Comparison of ENCODE assay signal across 16 mouse cellular contexts in the genomic region with DNA sequence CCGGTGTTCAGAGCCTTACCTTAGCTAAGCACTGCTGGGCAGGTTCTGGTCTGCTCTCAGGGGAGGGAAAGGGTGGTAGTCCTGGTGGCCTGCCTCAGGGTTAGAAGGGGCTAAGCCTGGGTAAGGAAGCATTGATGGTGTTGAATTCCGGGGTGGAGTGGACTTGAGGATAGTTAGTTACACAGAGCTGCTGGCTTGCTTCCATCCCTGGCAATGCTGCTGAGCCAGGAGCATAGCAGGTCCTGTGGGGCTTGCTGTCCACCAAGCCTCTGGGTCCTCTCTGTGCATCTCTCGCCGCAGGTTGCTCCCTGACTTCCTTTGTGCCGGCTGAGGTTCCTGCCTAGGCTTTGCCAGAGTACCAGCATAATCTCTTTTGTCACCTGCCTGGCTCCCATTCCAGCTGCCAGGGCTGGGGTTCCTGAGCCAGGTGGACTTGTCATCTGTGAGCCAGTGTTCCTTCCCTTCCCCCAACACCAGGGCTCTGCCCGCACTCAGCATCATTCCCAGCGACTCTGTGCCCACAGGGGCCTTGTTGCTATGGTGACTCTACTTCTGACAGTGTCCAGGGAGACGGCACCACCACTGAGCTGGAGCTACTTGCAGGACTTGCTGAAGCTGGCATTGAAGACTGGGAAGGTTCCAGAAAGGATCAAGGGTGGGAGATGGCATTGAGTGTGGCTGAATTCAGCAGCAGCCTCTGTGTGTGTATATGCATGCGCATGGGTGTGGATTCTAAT.
DNase-seq lines count a peak whose midpoint lies in the region; ATAC-seq lines count a peak whose summit lies in the region.
"Had no signal": no experiment of that assay in that cellular context is flagged by ENCODE, and none has a peak within 500 bp of the region (broad histone marks: within the 10 kb centered on the region; RNA-seq: fewer than 3 reads in every experiment).

No protein-coding gene starts in this region.

- no peak overlapping the region for H3K9ac ChIP-seq in forebrain, embryonic 11.5 days (ENCODE audit: low read length)
- no peak overlapping the region for H3K9ac ChIP-seq in midbrain, embryonic 11.5 days (ENCODE audit: low read length)
- H3K9ac ChIP-seq in hindbrain, embryonic 15.5 days: no peak overlapping the region
- H3K9ac ChIP-seq: embryonic facial prominence, embryonic 15.5 days; heart, embryonic 12.5 days; liver, embryonic 13.5 days; stomach, embryonic 15.5 days had no signal

- no peaks in the 10 kb centered on the region for H3K9me3 ChIP-seq in forebrain, embryonic 10.5 days
- H3K9me3 ChIP-seq in forebrain, embryonic 11.5 days (ENCODE audit: control insufficient read depth, low read length): no peaks in the 10 kb centered on the region
- H3K9me3 ChIP-seq in midbrain, embryonic 10.5 days (replicated peaks): no peaks in the 10 kb centered on the region
- no peaks in the 10 kb centered on the region for H3K9me3 ChIP-seq in midbrain, embryonic 11.5 days (ENCODE audit: control insufficient read depth, low read length)
- no peaks in the 10 kb centered on the region for H3K9me3 ChIP-seq in hindbrain, embryonic 15.5 days
- H3K9me3 ChIP-seq: embryonic facial prominence, embryonic 15.5 days; heart, embryonic 12.5 days; liver, embryonic 13.5 days; stomach, embryonic 15.5 days had no signal

- ATAC-seq in forebrain, embryonic 11.5 days (replicated peaks; ENCODE audit: low FRiP score): no peak
- ATAC-seq in midbrain, embryonic 11.5 days (ENCODE audit: low FRiP score): no peak
- peak; percentile 60; the same call in 1 of the 2 replicates for ATAC-seq in hindbrain, embryonic 15.5 days (ENCODE audit: low FRiP score, low read depth)
- ATAC-seq in activated CD4-positive, CD25-positive, alpha-beta regulatory T cell, adult 4 months: no peak

- no peak for DNase-seq in forebrain, embryonic 10.5 days (ENCODE audit: extremely low spot score, low spot score)
- no peak for DNase-seq in forebrain, embryonic 11.5 days (ENCODE audit: low spot score)
- no peak for DNase-seq in midbrain, embryonic 10.5 days (ENCODE audit: low spot score)
- no peak for DNase-seq in midbrain, embryonic 11.5 days (ENCODE audit: low spot score, missing footprints)
- DNase-seq in right cerebral cortex, postnatal 14 days: peak; percentile 43
- DNase-seq in lung, postnatal 36 days: no peak
- DNase-seq: cerebellum, adult 9-10 months; liver, embryonic 13.5 days; lung, postnatal 14 days; thymus, postnatal 25 days had no signal

- no peak overlapping the region for H3K4me2 ChIP-seq in forebrain, embryonic 11.5 days (ENCODE audit: low read depth, low read length, severe bottlenecking)
- H3K4me2 ChIP-seq in midbrain, embryonic 11.5 days: no peak overlapping the region
- H3K4me2 ChIP-seq in hindbrain, embryonic 15.5 days: no peak overlapping the region
- H3K4me2 ChIP-seq: embryonic facial prominence, embryonic 15.5 days; heart, embryonic 12.5 days; liver, embryonic 13.5 days; stomach, embryonic 15.5 days had no signal

- H3K4me3 ChIP-seq in forebrain, embryonic 10.5 days: no peak overlapping the region
- H3K4me3 ChIP-seq in forebrain, embryonic 11.5 days (ENCODE audit: low read depth, low read length): no peak overlapping the region
- no peak overlapping the region for H3K4me3 ChIP-seq in midbrain, embryonic 10.5 days
- no peak overlapping the region for H3K4me3 ChIP-seq in midbrain, embryonic 11.5 days (ENCODE audit: low read depth, low read length)
- H3K4me3 ChIP-seq in hindbrain, embryonic 15.5 days: no peak overlapping the region
- H3K4me3 ChIP-seq: embryonic facial prominence, embryonic 15.5 days; heart, embryonic 12.5 days; liver, embryonic 13.5 days; stomach, embryonic 15.5 days had no signal

- H3K27ac ChIP-seq in forebrain, embryonic 10.5 days: peak overlapping the region; percentile 13; the same call in 1 of the 2 replicates
- no peak overlapping the region for H3K27ac ChIP-seq in forebrain, embryonic 11.5 days (ENCODE audit: low read depth, low read length)
- H3K27ac ChIP-seq in midbrain, embryonic 10.5 days (replicated peaks): peak overlapping the region; percentile 42
- H3K27ac ChIP-seq in midbrain, embryonic 11.5 days (ENCODE audit: low read depth, low read length): no peak overlapping the region
- H3K27ac ChIP-seq in hindbrain, embryonic 15.5 days (replicated peaks): peak overlapping the region; percentile 58; the same call in 1 of the 2 replicates
- H3K27ac ChIP-seq: embryonic facial prominence, embryonic 15.5 days; kidney, postnatal 0 days; liver, embryonic 13.5 days; stomach, embryonic 15.5 days had no signal

- 54% methylated on average over 9 of the region's 9 CpGs for WGBS in forebrain, embryonic 10.5 days
- WGBS in forebrain, embryonic 11.5 days: 53% methylated on average over 9 of the region's 9 CpGs
- 56% methylated on average over 9 of the region's 9 CpGs for WGBS in midbrain, embryonic 10.5 days
- 52% methylated on average over 9 of the region's 9 CpGs for WGBS in midbrain, embryonic 11.5 days
- 39% methylated on average over 9 of the region's 9 CpGs for WGBS in hindbrain, embryonic 15.5 days

- peaks cover 39% of the 10 kb centered on the region for H3K4me1 ChIP-seq in forebrain, embryonic 10.5 days
- peaks cover 12% of the 10 kb centered on the region; the same call in 1 of the 2 replicates for H3K4me1 ChIP-seq in forebrain, embryonic 11.5 days (replicated peaks; ENCODE audit: control insufficient read depth, insufficient read depth, low read length)
- H3K4me1 ChIP-seq in midbrain, embryonic 10.5 days: peaks cover 52% of the 10 kb centered on the region
- H3K4me1 ChIP-seq in midbrain, embryonic 11.5 days (ENCODE audit: control insufficient read depth, insufficient read depth, low read length): peaks cover 21% of the 10 kb centered on the region
- peaks cover 41% of the 10 kb centered on the region for H3K4me1 ChIP-seq in hindbrain, embryonic 15.5 days (replicated peaks)
- H3K4me1 ChIP-seq: embryonic facial prominence, embryonic 15.5 days; liver, embryonic 13.5 days; stomach, embryonic 15.5 days had no signal

- no peaks in the 10 kb centered on the region for H3K27me3 ChIP-seq in forebrain, embryonic 10.5 days (ENCODE audit: poor library complexity, severe bottlenecking)
- no peaks in the 10 kb centered on the region for H3K27me3 ChIP-seq in forebrain, embryonic 11.5 days (ENCODE audit: control insufficient read depth, insufficient read depth, low read length)
- H3K27me3 ChIP-seq in midbrain, embryonic 10.5 days (ENCODE audit: low read depth, poor library complexity, severe bottlenecking): peaks cover 14% of the 10 kb centered on the region
- H3K27me3 ChIP-seq in midbrain, embryonic 11.5 days (ENCODE audit: control insufficient read depth, insufficient read depth, low read length): no peaks in the 10 kb centered on the region
- H3K27me3 ChIP-seq in hindbrain, embryonic 15.5 days: no peaks in the 10 kb centered on the region
- H3K27me3 ChIP-seq: embryonic facial prominence, embryonic 15.5 days; liver, embryonic 13.5 days; stomach, embryonic 15.5 days had no signal

- H3K36me3 ChIP-seq in forebrain, embryonic 10.5 days (replicated peaks): no peaks in the 10 kb centered on the region
- H3K36me3 ChIP-seq in forebrain, embryonic 11.5 days (ENCODE audit: control insufficient read depth, insufficient read depth, low read length): no peaks in the 10 kb centered on the region
- no peaks in the 10 kb centered on the region for H3K36me3 ChIP-seq in midbrain, embryonic 10.5 days
- H3K36me3 ChIP-seq in midbrain, embryonic 11.5 days (ENCODE audit: control insufficient read depth, insufficient read depth, low read length): no peaks in the 10 kb centered on the region
- H3K36me3 ChIP-seq in hindbrain, embryonic 15.5 days: peaks cover 4% of the 10 kb centered on the region; the same call in 1 of the 2 replicates
- H3K36me3 ChIP-seq: embryonic facial prominence, embryonic 15.5 days; heart, embryonic 12.5 days; liver, embryonic 13.5 days; stomach, embryonic 15.5 days had no signal

Comparison
In these comparisons a context has a peak if more than half of its experiments do, and no peak if none do; other contexts are left out.
1. H3K27ac ChIP-seq: peak in forebrain, embryonic 10.5 days (single experiment), midbrain, embryonic 10.5 days (single experiment) and hindbrain, embryonic 15.5 days (single experiment); none in forebrain, embryonic 11.5 days (single experiment) and midbrain, embryonic 11.5 days (single experiment).